Mouse (Mus musculus) C2C12 (cell line): Measurements from ENCODE around the gene Igsf21.

Experiments used
- CEBPB ChIP-seq: IDR thresholded peaks from one replicate; pipeline ENCODE4 v1.6.1; 2011; ENCODE audit warnings: low read depth, mild to moderate bottlenecking, control low read depth, moderate library complexity
- CTCF ChIP-seq: IDR thresholded peaks from one replicate; pipeline ENCODE4 v1.5.1; 2011; ENCODE audit not compliant: control insufficient read depth, insufficient read depth, insufficient read length
- MAX ChIP-seq: IDR thresholded peaks from one replicate; pipeline ENCODE4 v1.6.1; 2011; ENCODE audit warnings: mild to moderate bottlenecking, control low read depth
- MYOD1 ChIP-seq: IDR thresholded peaks from one replicate; pipeline ENCODE4 v1.6.1; 2011; ENCODE audit warnings: low read depth; ENCODE audit not compliant: control insufficient read depth, insufficient read length
- USF1 ChIP-seq: IDR thresholded peaks from one replicate; pipeline ENCODE4 v1.6.1; 2011; ENCODE audit warnings: low read depth, mild to moderate bottlenecking, control low read depth, moderate library complexity

GRCm38 (mm10) chr4:140267835-140268234, 21.3 kb upstream of the Igsf21 start:
- TF ChIP-seq CTCF, result no peak
- TF ChIP-seq USF1, result no peak
- TF ChIP-seq MAX, result no peak
- TF ChIP-seq CEBPB, result no peak
- no peak for TF ChIP-seq MYOD1
